Mouse (Mus musculus) liver, embryonic 18 days (tissue): Measurements from ENCODE around the gene Lcmt2. TPM values are rescaled to one million over a fixed set of nuclear protein-coding genes. Genes with fewer than 3 reads are reported as not detected.

Source experiments
- polyA plus RNA-seq: library from polyadenylated mRNA; depleted of rRNA; stranded (reverse); fragments of >200 nt; gene quantifications from 2 replicates; pipeline ENCODE4 v1.2.3, GENCODE M21; 2012; rRNA removed

Gene Lcmt2
- 4.1 and 4.3 TPM in 2 replicates for polyA plus RNA-seq

GRCm38 (mm10) chr2:121140018-121140882, at the start of gene Lcmt2, which contains the start of gene Adal:
Gene Lcmt2 (minus strand): TSS chr2:121140653.
Gene Adal (plus strand): TSS chr2:121140428.

DNA sequence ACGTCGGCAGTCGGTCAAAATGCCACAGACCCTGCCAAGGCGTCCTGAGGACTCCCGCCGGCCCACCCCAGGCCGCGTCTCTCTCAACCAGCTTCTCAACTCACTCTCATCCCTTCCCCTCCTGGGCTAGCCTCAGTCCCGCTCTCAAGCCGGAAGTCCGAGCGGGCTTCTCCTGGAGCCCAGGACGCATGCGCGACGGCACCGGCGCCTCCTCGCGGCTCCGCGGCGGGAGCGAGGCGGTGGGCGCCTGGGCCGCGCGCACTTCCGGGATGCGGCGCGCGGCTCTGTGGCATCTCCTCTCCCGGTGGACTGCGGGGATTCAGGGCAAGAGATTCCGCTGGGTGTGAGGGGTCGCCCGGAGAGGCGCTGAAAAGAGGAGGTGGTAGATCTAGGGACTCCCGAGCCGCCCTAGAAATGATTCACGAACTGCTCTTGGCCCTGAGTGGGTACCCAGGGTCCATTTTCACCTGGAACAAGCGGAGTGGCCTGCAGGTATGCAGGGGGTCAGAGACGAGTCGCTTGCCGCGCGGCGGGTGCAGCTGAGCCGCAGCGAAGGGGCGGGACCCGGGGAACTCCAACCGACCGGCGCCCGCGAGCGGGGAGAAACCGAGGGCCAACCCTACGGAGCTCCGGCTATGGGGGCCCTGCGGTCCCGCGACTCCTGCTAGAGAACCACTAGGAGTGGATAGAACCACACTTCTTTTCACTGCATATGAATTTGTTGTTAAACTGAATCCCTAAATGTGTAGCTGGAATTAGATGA, 30.7 kb upstream of the Lcmt2 start, which contains the start of gene Zscan29:
Zscan29 (minus strand) TSS at position 146 of the 763 bp plus-strand sequence.

GRCm38 (mm10) chr2:121170481-121170971, 30.1 kb upstream of the Lcmt2 start, which contains the start of gene Tubgcp4:
Gene Tubgcp4 (plus strand): TSS chr2:121170654.

GRCm38 (mm10) chr2:121109695-121110094, 30.8 kb downstream of the Lcmt2 start, which contains the start of gene Tgm7:
Gene Tgm7 (minus strand): TSS chr2:121109795.

GRCm38 (mm10) chr2:121085480-121086185, 54.8 kb downstream of the Lcmt2 start, which contains the start of gene Tgm5:
Gene Tgm5 (minus strand): TSS chr2:121085841.

Other genes with a start within 250 kb of the Lcmt2 start
- 4.7 and 4.9 TPM in 2 replicates for gene Ubr1, start 169.9 kb downstream of the Lcmt2 start, polyA plus RNA-seq
- 2.6 and 2.9 TPM in 2 replicates for gene Tmem62, start 163.6 kb downstream of the Lcmt2 start, polyA plus RNA-seq
- gene Ccndbp1, start 132.2 kb downstream of the Lcmt2 start, polyA plus RNA-seq: 36.8 and 37.1 TPM in 2 replicates
- gene Epb42, start 103.6 kb downstream of the Lcmt2 start, polyA plus RNA-seq: 62.5 and 68.7 TPM in 2 replicates
- gene Tgm5, start 54.8 kb downstream of the Lcmt2 start, polyA plus RNA-seq: not detected in 2 replicates
- gene Tgm7, start 30.9 kb downstream of the Lcmt2 start, polyA plus RNA-seq: 0.01 TPM in 1 of 2 replicates, not detected in the other
- 4.3 and 4.8 TPM in 2 replicates for gene Adal, start 225 bp downstream of the Lcmt2 start, polyA plus RNA-seq
- 10.3 and 12.0 TPM in 2 replicates for gene Tubgcp4, start 30.0 kb upstream of the Lcmt2 start, polyA plus RNA-seq
- gene Zscan29, start 30.5 kb upstream of the Lcmt2 start, polyA plus RNA-seq: 2.5 and 2.7 TPM in 2 replicates
- 14.3 and 18.7 TPM in 2 replicates for gene Trp53bp1, start 130.8 kb upstream of the Lcmt2 start, polyA plus RNA-seq
- gene Map1a, start 148.9 kb upstream of the Lcmt2 start, polyA plus RNA-seq: 0.03 and 0.12 TPM in 2 replicates
- gene Ppip5k1, start 214.7 kb upstream of the Lcmt2 start, polyA plus RNA-seq: 2.9 and 3.3 TPM in 2 replicates
- 0.32 and 1.6 TPM in 2 replicates for gene Ckmt1, start 217.1 kb upstream of the Lcmt2 start, polyA plus RNA-seq
- gene Strc, start 246.5 kb upstream of the Lcmt2 start, polyA plus RNA-seq: not detected in 2 replicates